In the genomic region with DNA sequence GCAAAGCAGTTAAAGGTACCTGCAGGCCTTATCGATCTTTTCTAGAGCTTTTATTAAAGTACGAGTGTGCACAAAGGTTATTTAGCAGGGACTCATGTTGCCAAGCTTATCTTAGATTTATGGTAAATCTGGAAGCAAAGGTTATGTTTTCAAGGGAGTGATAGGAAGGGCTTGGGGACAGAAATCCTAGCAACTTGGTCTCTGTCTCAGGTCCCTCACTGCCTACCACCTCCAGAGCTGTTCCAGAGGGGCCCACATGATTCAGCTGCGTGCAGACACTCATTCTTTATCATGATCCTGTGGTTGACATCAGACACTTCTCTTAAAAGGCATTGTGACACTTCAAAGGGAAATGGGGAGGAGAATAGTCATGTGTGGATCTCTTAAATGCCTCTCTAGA, we compare ENCODE assay signal across 27 mouse cellular contexts.
"Had no signal": no experiment of that assay in that cellular context is flagged by ENCODE, and none has a peak within 500 bp of the region (broad histone marks: within the 10 kb centered on the region; RNA-seq: fewer than 3 reads in every experiment).

No protein-coding gene starts in this region.

- H3K4me1 ChIP-seq: hindbrain, embryonic 13.5 days; hindbrain, embryonic 15.5 days; kidney, embryonic 15.5 days; limb, embryonic 10.5 days; limb, embryonic 12.5 days; liver, embryonic 13.5 days; liver, embryonic 15.5 days had no signal

- ATAC-seq: hindbrain, postnatal 0 days had no signal

- H3K4me3 ChIP-seq: gastrocnemius, adult 2 months; heart, embryonic 13.5 days; heart, embryonic 15.5 days; hindbrain, embryonic 13.5 days; hindbrain, embryonic 15.5 days; kidney, embryonic 15.5 days; layer of hippocampus, adult 2 months; left cerebral cortex, adult 2 months; limb, embryonic 10.5 days; limb, embryonic 12.5 days; liver, embryonic 13.5 days; liver, embryonic 15.5 days had no signal

- H3K27me3 ChIP-seq: heart, embryonic 13.5 days; heart, embryonic 15.5 days; hindbrain, embryonic 13.5 days; hindbrain, embryonic 15.5 days; kidney, embryonic 15.5 days; limb, embryonic 12.5 days; liver, embryonic 13.5 days; liver, embryonic 15.5 days had no signal

- H3K4me2 ChIP-seq: heart, embryonic 11.5 days; heart, embryonic 13.5 days; heart, embryonic 15.5 days; hindbrain, embryonic 13.5 days; hindbrain, embryonic 15.5 days; kidney, embryonic 15.5 days; limb, embryonic 12.5 days; liver, embryonic 11.5 days; liver, embryonic 13.5 days; liver, embryonic 15.5 days had no signal

- H3K9ac ChIP-seq: heart, embryonic 13.5 days; heart, embryonic 15.5 days; hindbrain, embryonic 13.5 days; hindbrain, embryonic 15.5 days; kidney, embryonic 15.5 days; limb, embryonic 12.5 days; liver, embryonic 13.5 days; liver, embryonic 15.5 days had no signal

- DNase-seq: gastrocnemius, adult 2 months; gastrocnemius, postnatal 10 days; gastrocnemius, postnatal 36 days; heart, adult 18-20 months; heart, postnatal 14 days; heart, postnatal 36 days; kidney, adult 11 months; kidney, adult 2 months; kidney, adult 9 months; kidney, postnatal 25 days; kidney, postnatal 4 days; liver; liver, embryonic 13.5 days had no signal

- H3K36me3 ChIP-seq: heart, embryonic 13.5 days; heart, embryonic 15.5 days; hindbrain, embryonic 13.5 days; hindbrain, embryonic 15.5 days; limb, embryonic 10.5 days; limb, embryonic 12.5 days; liver, embryonic 13.5 days; liver, embryonic 15.5 days had no signal

- H3K9me3 ChIP-seq: heart, embryonic 13.5 days; heart, embryonic 15.5 days; hindbrain, embryonic 13.5 days; hindbrain, embryonic 15.5 days; kidney, embryonic 15.5 days; limb, embryonic 10.5 days; limb, embryonic 12.5 days; liver, embryonic 13.5 days; liver, embryonic 15.5 days had no signal

- H3K27ac ChIP-seq: gastrocnemius, adult 2 months; heart, embryonic 13.5 days; heart, embryonic 15.5 days; hindbrain, embryonic 13.5 days; hindbrain, embryonic 15.5 days; hindbrain, postnatal 0 days; kidney, embryonic 15.5 days; kidney, postnatal 0 days; layer of hippocampus, adult 2 months; left cerebral cortex, adult 2 months; limb, embryonic 10.5 days; limb, embryonic 12.5 days; liver, embryonic 13.5 days; liver, embryonic 15.5 days had no signal
